Mouse (Mus musculus) neural tube, embryonic 13.5 days (tissue): Measurements from ENCODE around the gene BC024978. TPM values are rescaled to one million over a fixed set of nuclear protein-coding genes. Genes with fewer than 3 reads are reported as not detected.

Experiments
- ATAC-seq: fragments of 200-750 bp; cut with Nextera tagmentation; 2 replicates; pipeline ENCODE4 v1.8.0; 2017; ENCODE audit warnings: low read depth, mild to moderate bottlenecking, moderate TSS enrichment, moderate library complexity
- H3K27ac ChIP-seq: fragments of 300-500 bp; sonication (generic); replicated peaks from 2 replicates; pipeline ENCODE4 v1.5.1; 2015; ENCODE audit warnings: moderate library complexity, mild to moderate bottlenecking, inconsistent platforms
- H3K27me3 ChIP-seq: fragments of 300-500 bp; sonication (generic); 2 replicates; pipeline ENCODE4 v1.6.1; 2015; ENCODE audit warnings: mild to moderate bottlenecking, inconsistent platforms
- H3K36me3 ChIP-seq: fragments of 300-500 bp; sonication (generic); 2 replicates; pipeline ENCODE4 v1.6.1; 2015; ENCODE audit warnings: mild to moderate bottlenecking, inconsistent platforms
- H3K4me1 ChIP-seq: fragments of 300-500 bp; sonication (generic); replicated peaks from 2 replicates; pipeline ENCODE4 v1.6.1; 2015; ENCODE audit warnings: inconsistent platforms
- H3K4me2 ChIP-seq: fragments of 300-500 bp; sonication (generic); 2 replicates; pipeline ENCODE4 v1.6.1; 2015; ENCODE audit warnings: inconsistent platforms, mild to moderate bottlenecking, moderate library complexity
- H3K4me3 ChIP-seq: fragments of 300-500 bp; sonication (generic); 2 replicates; pipeline ENCODE4 v1.5.1; 2015; ENCODE audit warnings: mild to moderate bottlenecking, inconsistent platforms
- H3K9ac ChIP-seq: fragments of 300-500 bp; sonication (generic); 2 replicates; pipeline ENCODE4 v1.6.1; 2015; ENCODE audit warnings: moderate library complexity, mild to moderate bottlenecking, inconsistent platforms
- H3K9me3 ChIP-seq: fragments of 300-500 bp; sonication (generic); 2 replicates; pipeline ENCODE4 v1.6.1; 2016; ENCODE audit warnings: inconsistent platforms
- WGBS: fragments of 180-500 bp; shearing (Covaris S2); methylation state at CpG from one replicate; pipeline ENCODE4 v1.1.7; 2015; 5-methylcytosine and 5-hydroxymethylcytosine counted together
- polyA plus RNA-seq: library from polyadenylated mRNA; unstranded; fragments of >200 nt; fragmentation: Nextera tagmentation; extraction: Ambion mirVana; gene quantifications from 2 replicates; pipeline ENCODE4 v1.2.1, GENCODE M21; 2015

BC024978 gene
- polyA plus RNA-seq, 1 experiment from 2014 or later, result 3.4 TPM

GRCm38 (mm10) chr7:27198779-27199178, 3.2 kb downstream of the BC024978 start:
- ATAC-seq, result no peak
- H3K27ac ChIP-seq, result no peak overlapping the region
- peaks cover 31% of the 10 kb centered on the region for H3K36me3 ChIP-seq
- H3K4me3 ChIP-seq, result no peak overlapping the region
- no peak overlapping the region for H3K9ac ChIP-seq
- peaks cover 15% of the 10 kb centered on the region for H3K4me1 ChIP-seq
- no peaks in the 10 kb centered on the region for H3K9me3 ChIP-seq
- no peak overlapping the region for H3K4me2 ChIP-seq
- no peaks in the 10 kb centered on the region for H3K27me3 ChIP-seq
- 88% methylated on average over 8 of the region's 8 CpGs for WGBS

GRCm38 (mm10) chr7:27203730-27204449, 8.3 kb downstream of the BC024978 start:
- WGBS, result 97% methylated on average over 8 of the region's 8 CpGs
- ATAC-seq, result no peak

GRCm38 (mm10) chr7:27212626-27213025, 17.0 kb downstream of the BC024978 start:
- Histone ChIP-seq H3K4me2 (no peak overlapping the region), H3K27me3 (no peaks in the 10 kb centered on the region), H3K4me1 (no peaks in the 10 kb centered on the region), H3K9ac (no peak overlapping the region), H3K36me3 (peaks cover 98% of the 10 kb centered on the region), H3K27ac (no peak overlapping the region), H3K9me3 (no peaks in the 10 kb centered on the region), H3K4me3 (no peak overlapping the region)
- 82% methylated on average over 2 of the region's 2 CpGs for WGBS
- ATAC-seq, result no peak

More at GRCm38 (mm10) chr7:27203730-27204449, 8.3 kb downstream of the BC024978 start:
- Histone ChIP-seq H3K9me3 (no peaks in the 10 kb centered on the region), H3K27me3 (no peaks in the 10 kb centered on the region), H3K4me3 (no peak overlapping the region), H3K36me3 (peaks cover 74% of the 10 kb centered on the region), H3K4me1 (no peaks in the 10 kb centered on the region), H3K4me2 (no peak overlapping the region), H3K9ac (no peak overlapping the region), H3K27ac (no peak overlapping the region)

DNA sequence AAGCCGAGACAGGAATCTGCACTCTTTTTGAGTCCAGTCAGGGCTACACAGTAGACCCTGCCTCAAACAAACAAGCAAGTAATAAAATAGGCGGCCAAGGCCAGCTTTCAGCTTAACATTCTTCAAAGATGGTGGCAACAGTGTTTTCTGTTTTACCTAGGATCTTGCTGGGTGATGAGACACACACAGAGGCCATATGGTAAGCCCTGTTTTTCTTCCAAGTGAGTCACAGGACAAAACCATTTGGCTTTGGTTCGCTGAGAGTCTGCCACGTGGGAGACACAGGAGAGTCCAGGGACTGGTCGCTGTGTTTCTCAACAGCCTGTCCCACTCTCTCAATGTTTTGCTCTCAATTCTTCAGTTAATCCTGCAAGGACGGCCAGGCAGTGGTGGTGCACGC, 23.0 kb downstream of the BC024978 start:
- no peak for ATAC-seq
- no peak overlapping the region for H3K9ac ChIP-seq
- peaks cover 79% of the 10 kb centered on the region for H3K36me3 ChIP-seq
- WGBS, result 87% methylated on average over 7 of the region's 7 CpGs
- peaks cover 13% of the 10 kb centered on the region for H3K4me1 ChIP-seq
- no peaks in the 10 kb centered on the region for H3K9me3 ChIP-seq
- no peak overlapping the region for H3K4me2 ChIP-seq
- no peak overlapping the region for H3K4me3 ChIP-seq
- H3K27ac ChIP-seq, result no peak overlapping the region
- H3K27me3 ChIP-seq, result no peaks in the 10 kb centered on the region

DNA sequence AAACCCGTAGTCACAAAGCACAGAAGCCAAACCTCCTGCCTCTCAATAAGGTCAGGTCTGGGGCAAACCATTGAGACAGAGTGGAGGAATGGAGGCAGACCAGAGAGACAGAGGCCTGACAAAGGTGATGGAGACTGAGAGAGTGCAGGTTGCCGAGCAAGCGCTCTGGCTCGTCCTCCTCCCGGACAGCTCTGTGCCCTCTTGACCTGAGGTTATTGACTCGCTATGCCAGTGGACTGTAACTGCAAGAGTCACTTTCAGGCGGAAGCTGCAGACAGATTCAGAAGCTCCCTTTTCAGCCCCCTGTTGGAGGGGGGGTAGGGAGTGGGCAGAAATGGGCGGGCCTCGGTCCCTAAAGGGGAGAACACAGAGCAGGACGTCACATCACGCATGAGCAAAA, 24.4 kb downstream of the BC024978 start:
- H3K4me1 ChIP-seq, result peaks cover 26% of the 10 kb centered on the region
- H3K27me3 ChIP-seq, result no peaks in the 10 kb centered on the region
- no peak for ATAC-seq
- H3K27ac ChIP-seq, result no peak overlapping the region
- no peak overlapping the region for H3K9ac ChIP-seq
- peaks cover 66% of the 10 kb centered on the region for H3K36me3 ChIP-seq
- 71% methylated on average over 11 of the region's 11 CpGs for WGBS
- H3K4me3 ChIP-seq, result no peak overlapping the region
- H3K9me3 ChIP-seq, result no peaks in the 10 kb centered on the region
- no peak overlapping the region for H3K4me2 ChIP-seq

DNA sequence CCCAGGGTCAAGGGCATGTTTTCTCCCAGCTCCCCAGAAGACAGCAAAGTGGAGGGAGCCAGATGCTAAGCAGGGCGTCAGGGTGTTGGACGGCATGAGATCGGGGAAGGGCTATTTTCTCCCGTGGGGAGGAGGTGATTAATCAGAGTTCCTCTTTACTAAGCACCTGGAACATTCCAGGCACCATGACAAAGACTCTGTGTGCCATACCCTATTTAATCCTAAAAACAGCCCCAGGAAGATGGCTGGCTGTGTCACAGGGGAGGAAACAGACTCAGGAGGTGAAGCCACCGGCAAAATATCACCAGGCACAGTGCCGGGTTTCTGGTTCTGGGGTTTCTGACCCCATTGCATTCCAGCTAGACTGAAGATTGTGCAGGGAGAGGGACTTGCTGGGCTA, 26.4 kb downstream of the BC024978 start:
- peaks cover 47% of the 10 kb centered on the region for H3K36me3 ChIP-seq
- H3K4me2 ChIP-seq, result no peak overlapping the region
- H3K4me1 ChIP-seq, result peaks cover 46% of the 10 kb centered on the region
- H3K9ac ChIP-seq, result no peak overlapping the region
- no peaks in the 10 kb centered on the region for H3K9me3 ChIP-seq
- H3K27me3 ChIP-seq, result no peaks in the 10 kb centered on the region
- 83% methylated on average over 6 of the region's 6 CpGs for WGBS
- ATAC-seq, result no peak
- no peak overlapping the region for H3K27ac ChIP-seq
- no peak overlapping the region for H3K4me3 ChIP-seq

GRCm38 (mm10) chr7:27222538-27222937, 27.0 kb downstream of the BC024978 start:
- Histone ChIP-seq H3K27me3 (no peaks in the 10 kb centered on the region), H3K4me3 (no peak overlapping the region), H3K9me3 (no peaks in the 10 kb centered on the region), H3K27ac (no peak overlapping the region), H3K4me2 (no peak overlapping the region), H3K36me3 (peaks cover 42% of the 10 kb centered on the region), H3K9ac (no peak overlapping the region), H3K4me1 (peaks cover 52% of the 10 kb centered on the region)
- 77% methylated on average over 1 of the region's 1 CpGs for WGBS
- no peak for ATAC-seq

DNA sequence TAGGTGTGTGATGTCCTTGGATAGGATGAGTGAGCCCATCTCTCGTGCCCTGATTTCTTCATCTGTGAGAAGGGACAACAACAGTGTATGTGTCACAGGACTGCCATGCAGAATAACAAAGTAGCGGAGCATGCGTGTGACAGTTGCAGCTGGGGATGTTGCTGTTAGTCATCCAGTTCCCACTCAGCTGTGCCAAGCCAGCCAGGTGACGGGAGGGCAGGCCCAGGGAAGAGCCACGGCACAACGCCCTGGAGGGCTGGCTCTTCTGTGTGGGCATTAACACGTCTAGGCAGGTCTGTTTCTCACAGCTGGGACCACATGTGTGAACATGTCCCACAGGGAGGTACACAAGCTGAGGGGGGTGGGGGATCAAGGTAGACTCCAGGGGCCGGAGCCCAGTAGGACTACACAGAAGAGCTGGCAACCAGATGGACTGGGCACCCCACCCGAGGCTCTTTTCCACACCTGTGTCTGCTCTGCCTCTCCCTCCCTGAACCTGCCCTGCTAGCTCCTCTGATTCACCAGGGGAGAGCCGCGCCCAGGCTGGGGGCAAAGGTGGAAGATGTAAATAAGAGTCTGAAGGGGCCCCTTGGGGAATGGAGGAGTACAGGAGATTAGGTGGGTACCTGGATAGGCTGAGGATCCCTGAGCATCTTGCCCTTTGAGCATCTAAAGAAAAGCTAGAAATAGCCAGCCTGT, 29.4 kb downstream of the BC024978 start:
- Histone ChIP-seq H3K9me3 (no peaks in the 10 kb centered on the region), H3K4me2 (peak overlapping the region; percentile 97), H3K27me3 (no peaks in the 10 kb centered on the region), H3K9ac (peak overlapping the region; percentile 92), H3K4me3 (peak overlapping the region; percentile 89), H3K36me3 (peaks cover 19% of the 10 kb centered on the region), H3K27ac (no peak overlapping the region), H3K4me1 (peaks cover 61% of the 10 kb centered on the region)
- WGBS, result 65% methylated on average over 11 of the region's 11 CpGs
- ATAC-seq, result no peak

DNA sequence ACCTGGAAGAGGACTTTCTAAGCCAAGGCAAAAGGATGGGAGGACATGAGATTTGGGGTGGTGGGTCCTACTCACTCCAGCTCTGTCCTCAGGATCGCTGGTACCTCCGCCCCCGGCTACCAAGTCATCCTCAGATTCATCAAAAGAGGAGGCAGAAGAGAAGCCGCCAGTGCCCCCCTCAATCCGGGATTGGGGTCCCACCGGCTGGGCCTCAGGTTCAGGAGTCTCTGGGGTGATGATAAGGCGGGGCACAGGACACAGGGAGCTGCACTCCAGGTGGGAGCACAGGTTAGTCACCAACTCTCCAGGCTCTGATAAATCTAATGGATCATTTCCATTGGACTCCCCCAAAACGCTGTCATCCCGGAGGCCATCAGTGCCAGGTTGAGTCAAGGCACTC, 31.7 kb downstream of the BC024978 start:
- Histone ChIP-seq H3K4me3 (peak overlapping the region; percentile 89), H3K4me2 (peak overlapping the region; percentile 97), H3K27me3 (no peaks in the 10 kb centered on the region), H3K36me3 (peaks cover 11% of the 10 kb centered on the region; the same call in 1 of the 2 replicates), H3K9me3 (no peaks in the 10 kb centered on the region), H3K9ac (peak overlapping the region; percentile 92), H3K27ac (no peak overlapping the region), H3K4me1 (peaks cover 61% of the 10 kb centered on the region)
- 36% methylated on average over 9 of the region's 9 CpGs for WGBS
- no peak for ATAC-seq

DNA sequence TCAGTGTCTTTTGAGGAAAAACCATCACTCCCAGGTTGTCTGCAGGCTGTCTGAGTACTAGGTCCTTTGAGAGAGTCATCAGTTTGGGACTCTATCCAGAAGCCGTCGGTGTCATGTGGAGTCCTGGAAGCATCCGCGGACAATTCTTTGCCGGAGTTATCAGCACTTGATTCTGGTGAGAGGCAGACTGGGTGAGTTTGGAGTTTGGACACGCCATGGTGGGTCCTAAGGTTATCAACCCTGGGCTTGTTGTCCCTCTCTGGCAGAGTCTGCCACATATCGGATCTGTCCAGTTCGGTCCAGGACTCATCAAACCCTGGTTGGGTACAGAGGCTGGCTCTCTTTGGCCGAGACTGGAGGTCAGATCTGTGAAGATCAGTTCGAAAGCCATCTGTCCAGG, 32.1 kb downstream of the BC024978 start:
- Histone ChIP-seq H3K27ac (peak overlapping the region; percentile 87), H3K9me3 (no peaks in the 10 kb centered on the region), H3K4me3 (peak overlapping the region; percentile 89), H3K4me2 (peak overlapping the region; percentile 97), H3K4me1 (peaks cover 59% of the 10 kb centered on the region), H3K36me3 (peaks cover 7% of the 10 kb centered on the region; the same call in 1 of the 2 replicates), H3K27me3 (no peaks in the 10 kb centered on the region), H3K9ac (peak overlapping the region; percentile 92)
- WGBS, result 6% methylated on average over 10 of the region's 10 CpGs
- peak; percentile 6 for ATAC-seq

DNA sequence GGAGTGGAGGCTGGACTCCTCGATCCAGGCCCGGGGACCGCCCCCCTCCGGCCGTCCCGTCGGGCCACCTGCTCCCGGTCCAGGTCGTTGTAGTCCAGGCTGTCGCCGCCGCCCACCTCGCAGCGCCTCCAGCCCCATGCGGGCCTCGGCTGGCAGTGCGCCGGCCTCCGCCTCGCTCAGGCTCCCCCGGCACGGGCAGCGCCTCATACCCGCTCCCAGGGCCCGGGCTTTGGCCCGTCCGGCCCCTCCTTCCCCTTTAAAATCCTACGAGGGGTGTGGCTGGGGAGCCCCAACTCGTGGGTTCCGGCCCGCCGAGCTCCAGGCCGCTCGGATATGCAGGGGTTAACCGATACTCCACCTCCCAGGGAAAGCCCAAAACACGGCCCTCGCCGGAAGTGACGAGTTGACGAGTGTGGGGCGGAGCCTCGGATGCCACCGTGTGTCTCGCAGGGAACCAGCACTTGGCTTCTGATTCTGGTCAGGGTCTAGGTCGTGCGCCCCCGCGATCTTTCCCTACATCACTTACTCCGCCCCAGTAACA, 32.8 kb downstream of the BC024978 start, which contains the start of gene Itpkc:
Gene Itpkc, minus strand, starts transcription at position 381 of the 541 bp plus-strand sequence.
- peak; percentile 67 for ATAC-seq
- peak within 1 kb of the TSS; percentile 87 for H3K27ac ChIP-seq
- no peaks in the 10 kb centered on the region for H3K9me3 ChIP-seq
- no peaks in the 10 kb centered on the region for H3K27me3 ChIP-seq
- peak within 1 kb of the TSS; percentile 92 for H3K9ac ChIP-seq
- WGBS, result under 1% methylated on average over 49 of the region's 49 CpGs
- H3K4me2 ChIP-seq, result peak within 1 kb of the TSS; percentile 97
- peaks cover 58% of the 10 kb centered on the region for H3K4me1 ChIP-seq
- H3K36me3 ChIP-seq, result peaks cover 1% of the 10 kb centered on the region; the same call in 1 of the 2 replicates
- peak within 1 kb of the TSS; percentile 89 for H3K4me3 ChIP-seq

DNA sequence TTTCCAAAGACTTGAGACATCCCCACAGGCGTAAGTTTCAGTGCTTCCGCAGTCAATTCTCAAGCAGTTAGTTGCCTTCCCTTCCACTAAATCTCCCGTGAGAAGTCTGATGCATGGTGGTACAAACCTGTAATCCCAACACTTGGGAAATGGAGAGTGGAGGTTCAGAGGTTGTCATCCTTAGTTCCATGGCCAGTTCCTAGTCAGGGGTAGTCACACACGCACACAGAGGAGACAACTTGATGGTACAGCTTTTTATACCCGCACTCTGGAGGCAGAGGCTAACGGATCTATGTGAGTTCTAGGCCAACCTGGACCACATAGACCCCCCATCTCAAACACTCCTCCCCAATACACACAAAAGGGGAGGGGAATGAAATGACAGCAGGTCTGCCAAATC, 33.3 kb downstream of the BC024978 start:
- Histone ChIP-seq H3K4me1 (peaks cover 58% of the 10 kb centered on the region), H3K27me3 (no peaks in the 10 kb centered on the region), H3K27ac (peak overlapping the region; percentile 87), H3K36me3 (no peaks in the 10 kb centered on the region), H3K9me3 (no peaks in the 10 kb centered on the region), H3K4me2 (peak overlapping the region; percentile 97), H3K4me3 (peak overlapping the region; percentile 89), H3K9ac (peak overlapping the region; percentile 92)
- WGBS, result 21% methylated on average over 6 of the region's 6 CpGs
- ATAC-seq, result no peak
